Mouse (Mus musculus) testis, postnatal 14 days (tissue): ENCODE data around the gene Ube2i.

ENCODE experiments used
- DNase-seq: peaks from one replicate; pipeline ENCODE4 v3.0.0; 2021; ENCODE audit warnings: low spot score

Ube2i gene

GRCm38 (mm10) chr17:25274571-25275346 lies at the start of gene Ube2i:
Gene Ube2i (minus strand): TSS chr17:25274622.
- DNase-seq: no peak

- no peak for DNase-seq
These were observed 48.5 kb upstream of the Ube2i start for GRCm38 (mm10) chr17:25322930-25323329.

DNA sequence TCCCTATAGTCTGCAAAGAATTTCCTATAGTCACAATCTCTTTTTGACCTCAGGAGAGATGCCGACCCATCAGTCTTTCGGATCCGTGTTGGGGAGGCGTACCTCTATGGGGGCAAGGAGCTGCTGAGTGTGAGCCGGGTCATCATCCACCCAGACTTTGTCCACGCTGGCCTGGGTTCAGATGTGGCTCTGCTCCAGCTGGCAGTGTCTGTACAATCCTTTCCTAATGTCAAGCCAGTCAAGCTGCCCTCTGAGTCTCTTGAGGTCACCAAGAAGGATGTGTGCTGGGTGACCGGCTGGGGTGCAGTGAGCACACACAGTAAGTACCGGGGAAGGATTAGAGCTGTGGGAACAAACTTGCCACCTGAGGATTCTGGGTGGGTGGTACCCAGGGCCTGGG lies 46.4 kb upstream of the Ube2i start:
- no peak for DNase-seq

- DNase-seq: no peak
These were observed 43.9 kb upstream of the Ube2i start, which contains the start of gene Prss29 for GRCm38 (mm10) chr17:25318354-25318753. Gene Prss29 (plus strand): TSS chr17:25318654.

GRCm38 (mm10) chr17:25308346-25308745 lies 33.9 kb upstream of the Ube2i start, which contains the start of gene Prss28:
Gene Prss28 (plus strand): TSS chr17:25308646.
- DNase-seq: no peak

DNA sequence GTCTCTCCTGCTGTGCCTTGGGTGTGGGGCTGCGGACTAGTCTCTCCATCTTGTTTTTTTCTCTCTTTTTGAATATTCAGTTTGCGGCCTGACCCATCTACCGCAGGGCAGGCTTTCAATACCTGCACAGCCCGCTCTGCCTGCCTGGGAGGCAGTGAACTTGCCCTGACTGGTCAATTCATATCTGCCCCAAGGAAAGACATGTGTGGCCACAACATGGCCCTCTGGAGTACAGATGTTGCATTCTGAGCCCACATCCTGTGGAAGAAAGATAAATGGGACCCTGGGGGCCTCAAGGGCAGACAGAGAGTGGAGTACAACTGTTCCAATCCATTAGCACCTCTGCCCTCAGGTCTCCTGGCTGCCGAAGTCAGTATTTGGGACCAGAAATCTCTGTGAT lies 23.7 kb upstream of the Ube2i start, which contains the start of gene Prss34:
Gene Prss34 (plus strand): TSS at position 301 of the 400 bp plus-strand sequence.
- no peak for DNase-seq

- DNase-seq: no peak
These were observed 19.7 kb upstream of the Ube2i start for GRCm38 (mm10) chr17:25294111-25294510.

DNA sequence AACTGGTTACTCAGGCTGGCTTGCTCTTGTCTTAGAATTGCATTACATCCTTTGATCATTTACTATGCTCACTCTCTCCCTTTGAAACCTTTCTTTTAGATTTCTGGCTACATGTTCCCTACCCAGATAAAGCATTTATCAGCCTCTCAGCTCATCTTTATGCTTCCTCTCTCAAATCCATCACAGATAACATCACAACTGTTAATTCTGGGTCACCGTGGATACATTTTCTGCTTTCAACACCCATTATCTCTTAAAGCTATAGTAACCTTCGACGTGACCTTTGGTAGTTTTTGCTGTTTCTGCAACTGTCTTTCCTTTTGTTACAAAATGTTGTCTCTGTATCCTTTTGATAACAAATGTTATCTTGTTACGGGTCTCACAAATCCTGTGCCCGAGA lies 19.1 kb upstream of the Ube2i start:
- DNase-seq: no peak

DNA sequence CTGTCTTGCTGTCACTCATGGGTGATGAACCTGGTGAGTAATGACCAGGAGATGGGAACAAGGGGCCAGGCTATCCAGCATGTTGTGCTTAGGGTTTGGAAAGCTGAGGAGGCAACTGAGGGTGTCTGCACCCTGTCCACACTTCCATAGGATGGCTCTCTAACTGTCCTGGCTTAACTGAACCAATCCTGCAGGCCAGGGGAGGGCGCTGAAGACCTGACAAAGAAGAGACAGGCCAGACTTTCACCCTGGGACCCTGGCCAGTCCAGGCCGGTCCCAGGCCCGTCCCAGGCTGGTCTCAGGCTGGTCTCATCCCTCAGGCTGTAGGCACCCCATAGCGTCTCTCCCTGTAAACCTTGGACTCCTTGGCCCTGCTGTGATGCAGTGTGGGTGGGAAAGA lies 16.0 kb upstream of the Ube2i start:
- no peak for DNase-seq

- no peak for DNase-seq
These were observed 14.4 kb upstream of the Ube2i start for GRCm38 (mm10) chr17:25288842-25289241.

GRCm38 (mm10) chr17:25285033-25285432 lies 10.6 kb upstream of the Ube2i start:
- DNase-seq: peak; percentile 58

DNA sequence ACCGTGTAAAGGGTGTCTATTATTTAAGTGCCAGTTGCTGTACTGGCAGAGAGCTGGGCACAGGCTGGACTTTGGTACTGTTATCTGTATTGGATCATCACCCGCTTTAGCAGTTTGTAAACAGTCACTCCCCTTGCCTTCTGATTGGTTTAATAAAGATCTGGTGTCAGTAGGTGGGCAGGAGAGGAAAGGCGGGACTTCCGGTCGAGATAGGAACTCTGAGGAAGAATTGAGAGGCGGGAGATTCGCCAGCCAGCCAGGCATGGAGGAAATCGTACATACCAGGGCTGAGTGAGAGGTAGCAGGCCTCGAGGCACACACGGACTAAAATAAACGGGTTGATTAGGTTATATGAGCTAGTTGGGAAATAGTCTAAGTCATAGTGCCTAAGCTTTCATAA lies 7.7 kb upstream of the Ube2i start:
- peak; percentile 77 for DNase-seq

GRCm38 (mm10) chr17:25275833-25276232 lies 1.4 kb upstream of the Ube2i start:
- no peak for DNase-seq

- peak; percentile 94 for DNase-seq
These were observed 518 bp downstream of the Ube2i start for GRCm38 (mm10) chr17:25273706-25274501.

GRCm38 (mm10) chr17:25272951-25273705 lies 1.3 kb downstream of the Ube2i start:
- DNase-seq: peak; percentile 92

DNA sequence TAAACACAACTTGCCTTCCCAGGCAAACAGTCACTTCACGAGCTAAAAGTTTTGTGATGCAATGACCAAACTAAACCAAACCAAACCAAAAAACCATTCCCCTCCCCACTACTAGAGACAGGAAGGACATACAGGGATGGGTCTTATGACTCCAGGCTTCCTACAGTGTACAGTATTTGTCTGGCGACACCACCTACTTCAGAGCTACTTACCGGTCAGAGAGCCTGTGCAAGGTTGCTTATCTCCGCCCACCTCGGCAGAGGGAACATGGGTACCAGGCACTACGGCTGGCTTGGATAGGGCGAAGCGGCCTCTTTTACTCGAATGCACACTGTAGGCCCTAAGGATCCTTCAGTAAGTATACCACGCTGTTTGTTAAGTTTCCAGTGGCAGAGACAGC lies 2.1 kb downstream of the Ube2i start:
- DNase-seq: no peak

DNA sequence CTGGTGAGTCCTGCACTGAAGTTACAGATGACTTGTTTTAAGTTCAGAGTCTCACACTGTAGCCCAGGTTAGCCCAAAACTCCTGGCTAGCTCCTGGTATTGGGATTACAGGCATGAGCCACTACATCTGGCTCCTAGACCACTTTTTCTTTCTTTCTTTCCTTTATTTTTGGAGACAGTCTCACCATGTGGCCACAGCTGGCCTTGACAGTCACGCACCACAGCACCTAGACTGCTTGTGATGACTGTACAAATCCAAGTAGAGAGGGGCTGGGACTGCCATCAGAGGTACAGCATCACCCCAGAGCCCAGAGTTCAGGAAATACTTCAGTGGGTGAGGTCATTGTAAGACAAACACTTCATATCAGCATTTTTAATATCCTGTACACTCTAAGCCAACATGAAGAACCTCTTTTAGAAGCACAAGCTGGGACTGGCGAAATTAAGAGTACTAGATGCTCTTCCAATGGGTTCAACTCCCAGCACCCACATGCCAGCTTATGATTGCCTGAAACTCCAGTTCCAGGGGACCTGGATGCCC lies 3.6 kb downstream of the Ube2i start:
- no peak for DNase-seq

DNA sequence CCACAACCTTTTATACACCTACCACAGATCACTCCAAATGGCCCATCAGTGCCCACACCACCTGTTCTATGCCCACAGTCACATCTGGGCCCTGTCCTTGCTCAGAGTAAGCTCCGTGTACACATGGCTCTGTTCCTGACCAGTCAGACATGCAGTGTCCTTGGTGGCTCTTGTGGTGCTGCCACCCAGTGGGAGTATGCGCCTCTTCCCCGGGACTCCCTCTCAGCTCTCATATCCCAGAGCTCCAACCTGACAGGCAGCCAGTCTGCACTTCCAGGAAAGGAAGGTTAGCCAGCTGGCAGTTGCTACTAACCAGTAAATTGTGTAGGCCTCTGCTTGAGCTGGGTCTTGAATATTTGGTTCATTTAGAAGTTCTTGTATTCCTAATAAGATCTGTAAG lies 10.0 kb downstream of the Ube2i start:
- no peak for DNase-seq

- no peak for DNase-seq
These were observed 16.6 kb downstream of the Ube2i start for GRCm38 (mm10) chr17:25257804-25258261.

DNA sequence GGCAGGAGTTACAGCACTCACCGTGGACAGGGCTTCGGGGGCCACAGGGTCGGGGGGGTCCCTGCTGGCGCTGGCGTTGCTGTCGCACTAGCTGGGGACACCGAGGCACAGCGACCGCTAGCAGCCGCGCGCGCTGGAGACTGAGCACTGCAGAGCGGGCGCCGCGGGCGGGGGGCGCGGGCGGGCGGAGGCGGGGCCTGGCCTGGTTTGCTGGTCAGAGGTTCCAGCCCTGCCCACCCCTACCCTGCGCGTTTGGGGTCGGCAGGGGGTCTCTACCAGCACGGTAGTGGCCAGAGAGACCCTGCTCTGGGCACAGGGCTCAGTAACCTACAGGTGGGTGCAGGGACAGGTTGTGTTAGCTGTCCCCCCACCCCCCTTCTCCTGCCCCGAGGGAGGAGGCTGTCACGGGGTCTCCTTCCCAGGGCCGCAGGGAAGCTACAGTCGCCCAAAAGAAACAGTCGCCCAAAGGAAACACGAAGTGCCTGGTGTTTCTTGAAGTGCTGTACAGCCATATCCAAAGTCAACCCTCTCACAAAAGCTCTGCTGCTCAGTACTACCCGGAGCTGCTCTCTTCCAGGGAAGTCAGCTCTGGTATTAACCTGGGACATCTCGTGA lies 18.2 kb downstream of the Ube2i start, which contains the start of gene Baiap3:
Gene Baiap3 (minus strand): TSS at position 225 of the 615 bp plus-strand sequence.
- DNase-seq: no peak

DNA sequence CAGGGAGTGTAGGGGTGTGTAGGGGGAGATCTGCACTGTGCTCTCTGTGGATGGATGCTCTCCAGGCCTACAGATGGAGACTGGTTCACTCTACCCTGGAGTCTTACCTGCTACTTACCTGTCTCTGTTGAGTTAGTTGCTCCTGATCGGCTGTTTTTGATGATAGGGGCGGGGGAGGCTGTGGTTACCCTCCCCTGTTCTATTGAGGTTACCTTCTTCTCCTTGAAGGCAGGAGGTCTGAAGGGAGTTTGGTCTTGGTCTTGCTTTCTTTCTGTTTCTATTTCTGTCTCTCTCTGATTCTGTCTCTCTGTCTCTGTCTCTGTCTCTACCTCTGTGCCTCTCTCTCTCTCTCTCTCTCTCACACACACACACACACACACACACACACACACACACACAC lies 19.3 kb downstream of the Ube2i start:
- DNase-seq: no peak
